16 mouse cellular contexts compared by ENCODE assay signal in the genomic region with DNA sequence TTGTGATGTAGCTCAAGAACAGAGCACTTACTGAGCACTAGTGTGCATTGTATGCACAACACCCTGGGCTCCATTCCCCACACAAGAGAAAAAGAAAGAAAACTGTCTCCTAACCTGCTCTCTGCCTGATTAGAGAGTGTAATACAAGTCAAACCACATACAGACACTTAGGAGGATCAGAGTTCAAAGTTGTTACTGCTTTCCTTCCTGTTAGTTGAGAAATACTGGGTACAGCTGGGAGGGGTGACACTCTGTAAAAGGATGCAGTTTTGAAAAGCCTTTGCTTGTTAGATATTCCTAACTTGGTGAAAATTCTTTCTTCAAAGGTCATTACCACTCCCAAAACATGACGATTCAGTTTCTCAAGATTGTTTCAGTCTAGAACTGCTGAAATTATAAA. TPM values are rescaled to one million over a fixed set of nuclear protein-coding genes. Genes with fewer than 3 reads are reported as not detected.
A peak's percentile ranks its signal among the peaks of the same experiment; 100 is the strongest.
DNase-seq lines count a peak whose midpoint lies in the region; ATAC-seq and TF ChIP-seq lines count a peak whose summit lies in the region.
"Had no signal": no experiment of that assay in that cellular context is flagged by ENCODE, and none has a peak within 500 bp of the region (broad histone marks: within the 10 kb centered on the region; RNA-seq: fewer than 3 reads in every experiment).

No protein-coding gene starts in this region.

- DNase-seq in CD4-positive, CD25-positive, alpha-beta regulatory T cell, adult 2 months (ENCODE audit: low read depth, low spot score), result peak; percentile 17
- peak; percentile 71 for DNase-seq in liver, adult 2 months (ENCODE audit: extremely low read depth, low read depth, low spot score)
- no peak for DNase-seq in liver
- no peak for DNase-seq in right cerebral cortex, adult 2 months (ENCODE audit: low spot score in 2 of 2)
- no peak for DNase-seq in layer of hippocampus, postnatal 36 days
- DNase-seq: cerebellum, adult 9-10 months; gastrocnemius, postnatal 36 days; heart, postnatal 4 days; right cerebral cortex, postnatal 4 days; thymus, postnatal 25 days had no signal

- no peak for ATAC-seq in CD4-positive, CD25-positive, alpha-beta regulatory T cell, adult 4 months
- ATAC-seq in intestine, postnatal 0 days, result peak; percentile 66

- H3K36me3 ChIP-seq in liver, adult 2 months (ENCODE audit: control insufficient read depth, insufficient read depth, low read length), result no peaks in the 10 kb centered on the region
- H3K36me3 ChIP-seq in intestine, postnatal 0 days (ENCODE audit: control insufficient read depth, insufficient read depth), result no peaks in the 10 kb centered on the region
- H3K36me3 ChIP-seq in myocyte (ENCODE audit: control insufficient read depth, insufficient read depth), result no peaks in the 10 kb centered on the region
- H3K36me3 ChIP-seq: forebrain, embryonic 15.5 days; lung, embryonic 15.5 days had no signal

- H3K4me1 ChIP-seq in liver, adult 2 months (ENCODE audit: control insufficient read depth, insufficient read depth, low read length), result peaks cover 3% of the 10 kb centered on the region; the same call in 1 of the 2 replicates
- no peaks in the 10 kb centered on the region for H3K4me1 ChIP-seq in intestine, postnatal 0 days (replicated peaks; ENCODE audit: control insufficient read depth, insufficient read depth, low read length)
- H3K4me1 ChIP-seq: lung, embryonic 15.5 days had no signal

- H3K9ac ChIP-seq in liver, adult 2 months (ENCODE audit: low read depth, low read length), result no peak overlapping the region
- peak overlapping the region; percentile 38; the same call in 1 of the 2 replicates for H3K9ac ChIP-seq in intestine, postnatal 0 days (ENCODE audit: low read depth, low read length)
- H3K9ac ChIP-seq: lung, embryonic 15.5 days had no signal

- no peaks in the 10 kb centered on the region for H3K27me3 ChIP-seq in liver, adult 2 months (ENCODE audit: control insufficient read depth, insufficient read depth, low read length)
- no peaks in the 10 kb centered on the region for H3K27me3 ChIP-seq in intestine, postnatal 0 days (replicated peaks; ENCODE audit: control insufficient read depth, insufficient read depth, low read length)
- H3K27me3 ChIP-seq in myocyte (ENCODE audit: control insufficient read depth, insufficient read depth, insufficient read length), result no peaks in the 10 kb centered on the region
- H3K27me3 ChIP-seq: forebrain, embryonic 15.5 days; lung, embryonic 15.5 days had no signal

- WGBS in liver, adult 2 months, result 46% methylated on average over 1 of the region's 1 CpGs
- WGBS in intestine, postnatal 0 days, result 14% methylated on average over 1 of the region's 1 CpGs

- H3K79me2 ChIP-seq in liver, adult 2 months (ENCODE audit: control insufficient read depth, insufficient read depth, low read length), result no peaks in the 10 kb centered on the region
- no peaks in the 10 kb centered on the region for H3K79me2 ChIP-seq in myocyte (ENCODE audit: control insufficient read depth, insufficient read depth)

- no peak for TF ChIP-seq POLR2A in liver, adult 2 months (IDR thresholded peaks at IDR 0.05; ENCODE audit: extremely low read depth, insufficient read depth, low read length)
- no peak for TF ChIP-seq POLR2A in myocyte (IDR thresholded peaks at IDR 0.05; ENCODE audit: insufficient read length, low read depth)

- H3K4me2 ChIP-seq in intestine, postnatal 0 days (replicated peaks; ENCODE audit: low read depth), result peak overlapping the region; percentile 44
- H3K4me2 ChIP-seq in myocyte (ENCODE audit: low read depth), result peak overlapping the region; percentile 66

- no peaks in the 10 kb centered on the region for H3K9me3 ChIP-seq in intestine, postnatal 0 days (ENCODE audit: control insufficient read depth)
- H3K9me3 ChIP-seq: forebrain, embryonic 15.5 days; lung, embryonic 15.5 days had no signal

- H3ac ChIP-seq in myocyte (ENCODE audit: control insufficient read depth, insufficient read length), result no peak overlapping the region

- no peak overlapping the region for H3K4me3 ChIP-seq in liver, adult 2 months (ENCODE audit: insufficient read depth, low read depth, low read length)
- H3K4me3 ChIP-seq in intestine, postnatal 0 days (ENCODE audit: low read depth, low read length), result no peak overlapping the region
- H3K4me3 ChIP-seq in myocyte, result no peak overlapping the region

- peak overlapping the region; percentile 60; the same call in 1 of the 2 replicates for H3K27ac ChIP-seq in liver, adult 2 months (replicated peaks; ENCODE audit: insufficient read depth, low read depth, low read length)
- H3K27ac ChIP-seq in intestine, postnatal 0 days (ENCODE audit: low read depth, low read length), result peak overlapping the region; percentile 88
- H3K27ac ChIP-seq: forebrain, embryonic 15.5 days; left cerebral cortex, adult 2 months; lung, embryonic 15.5 days had no signal

- TF ChIP-seq CTCF in liver, adult 2 months (IDR thresholded peaks at IDR 0.05; ENCODE audit: low read depth, low read length), result no peak
- no peak for TF ChIP-seq CTCF in intestine, postnatal 0 days (IDR thresholded peaks at IDR 0.05; ENCODE audit: low read depth)

TF ChIP-seq in myocyte, 11 proteins besides CTCF, POLR2A, EP300 and RAD21:
- TF ChIP-seq TCF3 (IDR thresholded peaks at IDR 0.05; ENCODE audit: insufficient read length, low read depth), result no peak
- no peak for TF ChIP-seq REST (IDR thresholded peaks at IDR 0.05; ENCODE audit: insufficient read depth, insufficient read length)
- no peak for TF ChIP-seq MAX (IDR thresholded peaks at IDR 0.05; ENCODE audit: low read depth)
- TF ChIP-seq MYOG (IDR thresholded peaks at IDR 0.05; ENCODE audit: control insufficient read depth in 1 of 3, insufficient read depth in 1 of 3, insufficient read length in 2 of 3, low read depth in 2 of 3), result no peak
- TF ChIP-seq POLR2AphosphoS2 (IDR thresholded peaks at IDR 0.05; ENCODE audit: insufficient read length, low read depth), result no peak
- no peak for TF ChIP-seq TCF12 (IDR thresholded peaks at IDR 0.05; ENCODE audit: insufficient read depth, poor library complexity, severe bottlenecking)
- no peak for TF ChIP-seq MYOD1 (IDR thresholded peaks at IDR 0.05; ENCODE audit: control insufficient read depth in 1 of 3, insufficient read length in 2 of 3, low read depth in 2 of 3)
- TF ChIP-seq E2F4 (IDR thresholded peaks at IDR 0.05; ENCODE audit: insufficient read depth), result no peak
- no peak for TF ChIP-seq CEBPB (IDR thresholded peaks at IDR 0.05; ENCODE audit: insufficient read depth, poor library complexity, severe bottlenecking)
- no peak for TF ChIP-seq USF1 (IDR thresholded peaks at IDR 0.05; ENCODE audit: low read depth)
- no peak for TF ChIP-seq SRF (IDR thresholded peaks at IDR 0.05; ENCODE audit: control insufficient read depth, insufficient read length, low read depth)

RNA-seq across cellular contexts. Expression of a gene that starts 17.4 kb away (rescaled TPM):
- 10 to 100 TPM in 1 of 2 experiments, 1 to 10 TPM in 1; 8.8 to 15.4 TPM for polyA plus RNA-seq in CD4-positive, CD25-positive, alpha-beta regulatory T cell, adult 4 months (2017; shearing (Covaris generic))
- total RNA-seq in liver, adult 2 months (2014; rRNA removed), result 30.4 and 33.0 TPM in 2 replicates
- 13.2 and 13.5 TPM in 2 replicates for polyA plus RNA-seq in liver, adult 2 months (2012; rRNA removed)
- 122 and 123 TPM in 2 replicates for polyA plus RNA-seq in intestine, postnatal 0 days (2015; fragmentation: Nextera tagmentation; extraction: Ambion mirVana)
- polyA plus RNA-seq in myocyte (2012; fragmentation: generic; extraction: Trizol), result 48.5 TPM
- total RNA-seq in layer of hippocampus, postnatal 36 days (2021), result 100 to 1,000 TPM; 359 to 385 TPM

RNA-seq across cellular contexts. Expression of a gene that starts 18.3 kb away (rescaled TPM):
- polyA plus RNA-seq in CD4-positive, CD25-positive, alpha-beta regulatory T cell, adult 4 months (2017; shearing (Covaris generic)), result 10 to 100 TPM; 74.2 to 77.0 TPM
- total RNA-seq in liver, adult 2 months (2014; rRNA removed), result 24.6 and 29.1 TPM in 2 replicates
- 9.4 and 9.5 TPM in 2 replicates for polyA plus RNA-seq in liver, adult 2 months (2012; rRNA removed)
- polyA plus RNA-seq in intestine, postnatal 0 days (2015; fragmentation: Nextera tagmentation; extraction: Ambion mirVana), result 89.4 and 94.8 TPM in 2 replicates
- polyA plus RNA-seq in myocyte (2012; fragmentation: generic; extraction: Trizol), result 34.4 TPM
- 10 to 100 TPM; 64.2 to 69.7 TPM for total RNA-seq in layer of hippocampus, postnatal 36 days (2021)

RNA-seq across cellular contexts. Expression of a gene that starts 52.9 kb away (rescaled TPM):
- 10 to 100 TPM; 22.0 to 29.5 TPM for polyA plus RNA-seq in CD4-positive, CD25-positive, alpha-beta regulatory T cell, adult 4 months (2017; shearing (Covaris generic))
- 4.3 and 10.7 TPM in 2 replicates for total RNA-seq in liver, adult 2 months (2014; rRNA removed)
- 8.9 and 11.6 TPM in 2 replicates for polyA plus RNA-seq in liver, adult 2 months (2012; rRNA removed)
- 52.4 and 54.1 TPM in 2 replicates for polyA plus RNA-seq in intestine, postnatal 0 days (2015; fragmentation: Nextera tagmentation; extraction: Ambion mirVana)
- 15.5 TPM for polyA plus RNA-seq in myocyte (2012; fragmentation: generic; extraction: Trizol)
- total RNA-seq in layer of hippocampus, postnatal 36 days (2021), result 10 to 100 TPM in 1 of 2 experiments, 1 to 10 TPM in 1; 8.3 to 10.8 TPM

Comparison
In these comparisons a context has a peak if more than half of its experiments do, and no peak if none do; other contexts are left out.
1. DNase-seq: peak in CD4-positive, CD25-positive, alpha-beta regulatory T cell, adult 2 months (single experiment) and liver, adult 2 months (single experiment); none in liver (single experiment), right cerebral cortex, adult 2 months (0 of 2) and layer of hippocampus, postnatal 36 days (0 of 2).